Mouse (Mus musculus) liver, embryonic 14.5 days (tissue): Measurements from ENCODE around the gene Cacnb2. TPM values are rescaled to one million over a fixed set of nuclear protein-coding genes. Genes with fewer than 3 reads are reported as not detected.

Experiments
- ATAC-seq: fragments of 200-750 bp; cut with Nextera tagmentation; 2 replicates; pipeline ENCODE4 v1.8.0; 2017; ENCODE audit warnings: moderate number of reproducible peaks, mild to moderate bottlenecking, moderate library complexity; ENCODE audit not compliant: insufficient read depth
- DNase-seq, 3 experiments: peaks; one replicate each; pipeline ENCODE4 v3.0.0-alpha.2; 2012 to 2013; ENCODE audit warnings: low read depth in 3 of 3, low spot score in 3 of 3
- H3K27ac ChIP-seq: fragments of 300-500 bp; sonication (generic); 2 replicates; pipeline ENCODE4 v1.5.1; 2014; ENCODE audit warnings: moderate library complexity, mild to moderate bottlenecking, control low read depth, inconsistent platforms
- H3K27me3 ChIP-seq: fragments of 300-500 bp; sonication (generic); 2 replicates; pipeline ENCODE4 v1.6.1; 2014; ENCODE audit warnings: mild to moderate bottlenecking, low read length, moderate library complexity; ENCODE audit not compliant: control insufficient read depth, insufficient read depth
- H3K36me3 ChIP-seq: fragments of 300-500 bp; sonication (generic); replicated peaks from 2 replicates; pipeline ENCODE4 v1.6.1; 2014; ENCODE audit warnings: low read depth; ENCODE audit not compliant: control insufficient read depth, insufficient read depth
- H3K4me1 ChIP-seq, 2 experiments: fragments of 200-500 bp in 1 of 2; fragments of 300-500 bp in 1 of 2; sonication (generic) in 1 of 2; replicated peaks; 2 replicates each; pipeline ENCODE4 v1.6.1; 2012 to 2014; ENCODE audit warnings: antibody characterized with exemption in 1 of 2, inconsistent platforms in 1 of 2, low read length in 1 of 2; ENCODE audit not compliant: control insufficient read depth in 2 of 2, insufficient read depth in 2 of 2
- H3K4me2 ChIP-seq: fragments of 300-500 bp; sonication (generic); 2 replicates; pipeline ENCODE4 v1.6.1; 2014; ENCODE audit warnings: low read depth, mild to moderate bottlenecking, control low read depth, moderate library complexity
- H3K4me3 ChIP-seq, 2 experiments: fragments of 200-500 bp in 1 of 2; fragments of 300-500 bp in 1 of 2; sonication (generic) in 1 of 2; 2 replicates each; pipeline ENCODE4 v1.5.1; 2012 to 2014; ENCODE audit warnings: low read depth in 2 of 2, low read length in 2 of 2, mild to moderate bottlenecking in 2 of 2, control low read depth in 1 of 2, inconsistent platforms in 1 of 2, moderate library complexity in 1 of 2; ENCODE audit not compliant: insufficient read depth in 1 of 2
- H3K9ac ChIP-seq: fragments of 300-500 bp; sonication (generic); replicated peaks from 2 replicates; pipeline ENCODE4 v1.6.1; 2014; ENCODE audit warnings: mild to moderate bottlenecking, control low read depth, moderate library complexity
- H3K9me3 ChIP-seq: fragments of 300-500 bp; sonication (generic); 2 replicates; pipeline ENCODE4 v1.6.1; 2016; ENCODE audit warnings: low read length, mixed read lengths; ENCODE audit not compliant: control insufficient read depth
- CTCF ChIP-seq: IDR thresholded peaks from 2 replicates; pipeline ENCODE4 v1.5.1; 2016; ENCODE audit warnings: antibody characterized with exemption, low read depth, control low read depth
- EP300 ChIP-seq: IDR thresholded peaks from 2 replicates; pipeline ENCODE4 v1.6.1; 2016; ENCODE audit warnings: antibody characterized with exemption, low read depth
- WGBS: fragments of 180-500 bp; shearing (Covaris S2); extraction: QIAGEN DNeasy Blood & Tissue Kit; methylation state at CpG from one replicate; pipeline ENCODE4 v1.1.7; 2014; ENCODE audit not compliant: insufficient replicate concordance; 5-methylcytosine and 5-hydroxymethylcytosine counted together
- polyA plus RNA-seq, 2 experiments: library from polyadenylated mRNA; depleted of rRNA in 1 of 2; stranded (reverse) in 1 of 2; unstranded in 1 of 2; fragments of >200 nt; fragmentation: Nextera tagmentation in 1 of 2; extraction: Ambion mirVana in 1 of 2; gene quantifications; 2 replicates each; pipeline versions ENCODE4 v1.2.1 to v1.2.3; 2012 to 2014

The Cacnb2 gene
- polyA plus RNA-seq, 2 experiments: 0.04 to 0.37 TPM

GRCm38 (mm10) chr2:14651268-14651667 is 48.4 kb downstream of the Cacnb2 start:
- ATAC-seq (no peak), DNase-seq (no peak)
- no peak overlapping the region for H3K27ac ChIP-seq

GRCm38 (mm10) chr2:14656673-14657072 is 53.8 kb downstream of the Cacnb2 start:
- Histone ChIP-seq H3K9ac (no peak overlapping the region), H3K4me2 (no peak overlapping the region), H3K27me3 (no peaks in the 10 kb centered on the region), H3K9me3 (no peaks in the 10 kb centered on the region), H3K27ac (no peak overlapping the region), H3K4me1 (no peaks in the 10 kb centered on the region), H3K36me3 (no peaks in the 10 kb centered on the region), H3K4me3 (no peak overlapping the region)
- ATAC-seq (no peak), DNase-seq (no peak)
- no peak for TF ChIP-seq EP300
- no peak for TF ChIP-seq CTCF
- 55% methylated on average over 4 of the region's 4 CpGs for WGBS

More at GRCm38 (mm10) chr2:14651268-14651667, 48.4 kb downstream of the Cacnb2 start:
- H3K4me3 ChIP-seq: no peak overlapping the region
- no peaks in the 10 kb centered on the region for H3K27me3 ChIP-seq
- no peaks in the 10 kb centered on the region for H3K36me3 ChIP-seq
- no peaks in the 10 kb centered on the region for H3K9me3 ChIP-seq
- WGBS: 52% methylated on average over 2 of the region's 2 CpGs
- TF ChIP-seq EP300: no peak
- no peak for TF ChIP-seq CTCF
- H3K4me2 ChIP-seq: no peak overlapping the region
- no peaks in the 10 kb centered on the region for H3K4me1 ChIP-seq
- H3K9ac ChIP-seq: no peak overlapping the region

DNA sequence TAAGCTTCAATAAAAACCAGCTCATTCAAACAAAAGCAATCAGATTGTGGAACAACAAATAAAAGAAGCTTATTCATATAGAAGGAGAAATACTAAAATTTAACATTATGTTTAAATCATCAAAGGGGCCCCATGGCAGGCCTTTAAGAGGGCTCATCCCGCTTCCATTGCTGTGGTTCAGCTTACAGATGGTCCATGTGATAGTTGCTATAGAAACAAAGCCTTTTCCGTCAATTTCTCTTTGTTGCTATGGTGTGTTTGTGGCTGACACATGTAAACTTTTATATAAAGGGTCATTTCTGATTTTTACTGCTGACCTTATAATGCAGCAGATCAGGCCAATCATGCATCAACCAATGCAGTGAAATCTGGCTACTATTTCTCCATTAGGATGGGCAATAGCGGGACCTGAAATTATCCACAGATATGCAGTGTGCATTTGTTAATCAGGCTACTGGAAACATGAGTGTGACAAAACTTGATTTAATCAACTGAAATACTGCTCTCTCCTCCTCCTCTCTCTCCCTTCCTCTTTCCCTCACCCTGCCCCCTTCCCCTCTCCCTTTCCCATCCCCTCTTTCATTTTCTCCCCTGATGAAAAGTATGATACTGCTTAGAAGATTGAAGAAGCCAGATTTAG is 54.4 kb downstream of the Cacnb2 start:
- no peaks in the 10 kb centered on the region for H3K27me3 ChIP-seq
- DNase-seq (no peak), ATAC-seq (no peak)
- TF ChIP-seq EP300: no peak
- TF ChIP-seq CTCF: no peak
- no peak overlapping the region for H3K4me3 ChIP-seq
- no peaks in the 10 kb centered on the region for H3K4me1 ChIP-seq
- no peak overlapping the region for H3K4me2 ChIP-seq
- no peak overlapping the region for H3K9ac ChIP-seq
- H3K27ac ChIP-seq: no peak overlapping the region
- no peaks in the 10 kb centered on the region for H3K9me3 ChIP-seq
- no peaks in the 10 kb centered on the region for H3K36me3 ChIP-seq
- 44% methylated on average over 3 of the region's 3 CpGs for WGBS

GRCm38 (mm10) chr2:14665213-14665612 is 62.3 kb downstream of the Cacnb2 start:
- WGBS: 39% methylated on average over 1 of the region's 1 CpGs
- H3K27ac ChIP-seq: no peak overlapping the region
- TF ChIP-seq CTCF (no peak), EP300 (no peak)
- H3K9ac ChIP-seq: no peak overlapping the region
- H3K36me3 ChIP-seq: no peaks in the 10 kb centered on the region
- no peak for DNase-seq
- H3K4me2 ChIP-seq: no peak overlapping the region
- H3K4me1 ChIP-seq: no peaks in the 10 kb centered on the region
- no peak for ATAC-seq
- no peak overlapping the region for H3K4me3 ChIP-seq
- no peaks in the 10 kb centered on the region for H3K9me3 ChIP-seq
- H3K27me3 ChIP-seq: no peaks in the 10 kb centered on the region

GRCm38 (mm10) chr2:14672117-14672516 is 69.2 kb downstream of the Cacnb2 start:
- ATAC-seq (no peak), DNase-seq (no peak)
- H3K4me2 ChIP-seq: no peak overlapping the region
- H3K27ac ChIP-seq: no peak overlapping the region
- no peak overlapping the region for H3K9ac ChIP-seq
- no peak for TF ChIP-seq EP300
- no peak for TF ChIP-seq CTCF
- no peaks in the 10 kb centered on the region for H3K27me3 ChIP-seq
- WGBS: 75% methylated on average over 8 of the region's 8 CpGs
- H3K4me3 ChIP-seq: no peak overlapping the region
- H3K4me1 ChIP-seq: no peaks in the 10 kb centered on the region
- no peaks in the 10 kb centered on the region for H3K36me3 ChIP-seq
- no peaks in the 10 kb centered on the region for H3K9me3 ChIP-seq
